Mouse (Mus musculus): ENCODE data around the gene Trpm7. TPM values are rescaled to one million over a fixed set of nuclear protein-coding genes. Genes with fewer than 3 reads are reported as not detected.

Gene Trpm7
- polyA plus RNA-seq, 1 experiment from 2014 or later: 53.0 TPM

- 32% methylated on average over 13 of the region's 13 CpGs for WGBS (ENCODE audit: missing documents)
Observed at GRCm38 (mm10) chr2:126874809-126875515, 1.1 kb downstream of the Trpm7 start.

GRCm38 (mm10) chr2:126866301-126866700, 9.7 kb downstream of the Trpm7 start:
- Histone ChIP-seq H3K27ac (no peak overlapping the region), H3K79me2 (ENCODE audit: inconsistent target) (peaks cover 100% of the 10 kb centered on the region), H3K4me3 (ENCODE audit: inconsistent target) (no peak overlapping the region), H3K36me3 (ENCODE audit: inconsistent target) (no peaks in the 10 kb centered on the region)
- 83% methylated on average over 1 of the region's 1 CpGs for WGBS (ENCODE audit: missing documents)

More at GRCm38 (mm10) chr2:126874809-126875515, 1.1 kb downstream of the Trpm7 start:
- peaks cover 56% of the 10 kb centered on the region for H3K79me2 ChIP-seq (ENCODE audit: inconsistent target)
- peak overlapping the region; percentile 97 for H3K4me3 ChIP-seq (ENCODE audit: inconsistent target)
- no peaks in the 10 kb centered on the region for H3K36me3 ChIP-seq (ENCODE audit: inconsistent target)
- H3K27ac ChIP-seq: peak overlapping the region; percentile 75

GRCm38 (mm10) chr2:126865501-126866199, 10.4 kb downstream of the Trpm7 start:
- Histone ChIP-seq H3K27ac (no peak overlapping the region), H3K4me3 (ENCODE audit: inconsistent target) (no peak overlapping the region), H3K36me3 (ENCODE audit: inconsistent target) (no peaks in the 10 kb centered on the region), H3K79me2 (ENCODE audit: inconsistent target) (peaks cover 100% of the 10 kb centered on the region)
- 96% methylated on average over 10 of the region's 10 CpGs for WGBS (ENCODE audit: missing documents)

- Histone ChIP-seq H3K36me3 (ENCODE audit: inconsistent target) (no peaks in the 10 kb centered on the region), H3K4me3 (ENCODE audit: inconsistent target) (no peak overlapping the region), H3K27ac (no peak overlapping the region), H3K79me2 (ENCODE audit: inconsistent target) (peaks cover 100% of the 10 kb centered on the region)
- 93% methylated on average over 3 of the region's 3 CpGs for WGBS (ENCODE audit: missing documents)
Observed at GRCm38 (mm10) chr2:126865026-126865425, 11.0 kb downstream of the Trpm7 start.

- 93% methylated on average over 4 of the region's 4 CpGs for WGBS (ENCODE audit: missing documents)
- Histone ChIP-seq H3K79me2 (ENCODE audit: inconsistent target) (no peaks in the 10 kb centered on the region), H3K36me3 (ENCODE audit: inconsistent target) (peaks cover 42% of the 10 kb centered on the region), H3K27ac (no peak overlapping the region), H3K4me3 (ENCODE audit: inconsistent target) (no peak overlapping the region)
Observed at GRCm38 (mm10) chr2:126844751-126845150, 31.3 kb downstream of the Trpm7 start.

- Histone ChIP-seq H3K27ac (no peak overlapping the region), H3K4me3 (ENCODE audit: inconsistent target) (no peak overlapping the region), H3K79me2 (ENCODE audit: inconsistent target) (no peaks in the 10 kb centered on the region), H3K36me3 (ENCODE audit: inconsistent target) (peaks cover 66% of the 10 kb centered on the region)
- WGBS (ENCODE audit: missing documents): 80% methylated on average over 5 of the region's 5 CpGs
Observed at GRCm38 (mm10) chr2:126838848-126839247, 37.2 kb downstream of the Trpm7 start.

GRCm38 (mm10) chr2:126817414-126817813, 58.6 kb downstream of the Trpm7 start:
- Histone ChIP-seq H3K36me3 (ENCODE audit: inconsistent target) (peaks cover 84% of the 10 kb centered on the region), H3K27ac (no peak overlapping the region), H3K4me3 (ENCODE audit: inconsistent target) (no peak overlapping the region), H3K79me2 (ENCODE audit: inconsistent target) (no peaks in the 10 kb centered on the region)
- 83% methylated on average over 2 of the region's 2 CpGs for WGBS (ENCODE audit: missing documents)

- Histone ChIP-seq H3K36me3 (ENCODE audit: inconsistent target) (peaks cover 86% of the 10 kb centered on the region), H3K4me3 (ENCODE audit: inconsistent target) (no peak overlapping the region), H3K79me2 (ENCODE audit: inconsistent target) (no peaks in the 10 kb centered on the region), H3K27ac (no peak overlapping the region)
- WGBS (ENCODE audit: missing documents): 100% methylated on average over 4 of the region's 4 CpGs
Observed at GRCm38 (mm10) chr2:126816644-126817347, 59.2 kb downstream of the Trpm7 start.

GRCm38 (mm10) chr2:126815822-126816221, 60.2 kb downstream of the Trpm7 start:
- Histone ChIP-seq H3K4me3 (ENCODE audit: inconsistent target) (no peak overlapping the region), H3K36me3 (ENCODE audit: inconsistent target) (peaks cover 86% of the 10 kb centered on the region), H3K79me2 (ENCODE audit: inconsistent target) (no peaks in the 10 kb centered on the region), H3K27ac (no peak overlapping the region)
- 63% methylated on average over 1 of the region's 1 CpGs for WGBS (ENCODE audit: missing documents)

- Histone ChIP-seq H3K36me3 (ENCODE audit: inconsistent target) (peaks cover 83% of the 10 kb centered on the region), H3K79me2 (ENCODE audit: inconsistent target) (no peaks in the 10 kb centered on the region), H3K4me3 (ENCODE audit: inconsistent target) (no peak overlapping the region), H3K27ac (no peak overlapping the region)
- WGBS (ENCODE audit: missing documents): 89% methylated on average over 3 of the region's 3 CpGs
Observed at GRCm38 (mm10) chr2:126801980-126802379, 74.0 kb downstream of the Trpm7 start.

GRCm38 (mm10) chr2:126798455-126798854, 77.6 kb downstream of the Trpm7 start:
- Histone ChIP-seq H3K79me2 (ENCODE audit: inconsistent target) (no peaks in the 10 kb centered on the region), H3K27ac (no peak overlapping the region), H3K4me3 (ENCODE audit: inconsistent target) (no peak overlapping the region), H3K36me3 (ENCODE audit: inconsistent target) (peaks cover 87% of the 10 kb centered on the region)
- WGBS (ENCODE audit: missing documents): 94% methylated on average over 5 of the region's 5 CpGs

- no peaks in the 10 kb centered on the region for H3K79me2 ChIP-seq (ENCODE audit: inconsistent target)
- WGBS (ENCODE audit: missing documents): 100% methylated on average over 2 of the region's 3 CpGs
- no peak overlapping the region for H3K27ac ChIP-seq
- H3K36me3 ChIP-seq (ENCODE audit: inconsistent target): peaks cover 95% of the 10 kb centered on the region
- no peak overlapping the region for H3K4me3 ChIP-seq (ENCODE audit: inconsistent target)
Observed at GRCm38 (mm10) chr2:126795708-126796107, 80.3 kb downstream of the Trpm7 start.

GRCm38 (mm10) chr2:126792611-126793010, 83.4 kb downstream of the Trpm7 start:
- Histone ChIP-seq H3K36me3 (ENCODE audit: inconsistent target) (peaks cover 67% of the 10 kb centered on the region), H3K4me3 (ENCODE audit: inconsistent target) (no peak overlapping the region), H3K27ac (no peak overlapping the region), H3K79me2 (ENCODE audit: inconsistent target) (no peaks in the 10 kb centered on the region)
- 89% methylated on average over 5 of the region's 5 CpGs for WGBS (ENCODE audit: missing documents)

- Histone ChIP-seq H3K4me3 (ENCODE audit: inconsistent target) (no peak overlapping the region), H3K36me3 (ENCODE audit: inconsistent target) (peaks cover 22% of the 10 kb centered on the region), H3K27ac (no peak overlapping the region), H3K79me2 (ENCODE audit: inconsistent target) (no peaks in the 10 kb centered on the region)
- 28% methylated on average over 9 of the region's 9 CpGs for WGBS (ENCODE audit: missing documents)
Observed at GRCm38 (mm10) chr2:126787721-126788342, 88.2 kb downstream of the Trpm7 start.
